Mouse (Mus musculus) C2C12 (cell line): ENCODE results near the gene Gm17617.

Experiments used
- CTCF ChIP-seq: IDR thresholded peaks from one replicate; pipeline ENCODE4 v1.5.1; 2011; ENCODE audit not compliant: control insufficient read depth, insufficient read depth, insufficient read length
- FOSL1 ChIP-seq: IDR thresholded peaks from one replicate; pipeline ENCODE4 v1.8.0; 2011; ENCODE audit warnings: mild to moderate bottlenecking, low read length; ENCODE audit not compliant: poor library complexity, insufficient read depth, severe bottlenecking
- MAX ChIP-seq: IDR thresholded peaks from one replicate; pipeline ENCODE4 v1.6.1; 2011; ENCODE audit warnings: mild to moderate bottlenecking, control low read depth
- MYOG ChIP-seq: IDR thresholded peaks from one replicate; pipeline ENCODE4 v1.6.1; 2011; ENCODE audit not compliant: control insufficient read depth, insufficient read length; ENCODE audit errors: extremely low read depth
- USF1 ChIP-seq: IDR thresholded peaks from one replicate; pipeline ENCODE4 v1.6.1; 2011; ENCODE audit warnings: low read depth, mild to moderate bottlenecking, control low read depth, moderate library complexity

GRCm38 (mm10) chr13:55092588-55092987 is 40.8 kb downstream of the Gm17617 start:
- TF ChIP-seq CTCF, result no peak
- no peak for TF ChIP-seq MAX
- no peak for TF ChIP-seq USF1
- no peak for TF ChIP-seq FOSL1
- no peak for TF ChIP-seq MYOG
